Mouse (Mus musculus) adrenal gland (tissue): ENCODE data around the gene Tns3.

Experiments
- intact Hi-C: fragments of 180-260 bp; cut with DNase I; formaldehyde crosslinking; loops from one replicate; pipeline ENCODE4 v1.15.1; 2025

Tns3 gene

DNA sequence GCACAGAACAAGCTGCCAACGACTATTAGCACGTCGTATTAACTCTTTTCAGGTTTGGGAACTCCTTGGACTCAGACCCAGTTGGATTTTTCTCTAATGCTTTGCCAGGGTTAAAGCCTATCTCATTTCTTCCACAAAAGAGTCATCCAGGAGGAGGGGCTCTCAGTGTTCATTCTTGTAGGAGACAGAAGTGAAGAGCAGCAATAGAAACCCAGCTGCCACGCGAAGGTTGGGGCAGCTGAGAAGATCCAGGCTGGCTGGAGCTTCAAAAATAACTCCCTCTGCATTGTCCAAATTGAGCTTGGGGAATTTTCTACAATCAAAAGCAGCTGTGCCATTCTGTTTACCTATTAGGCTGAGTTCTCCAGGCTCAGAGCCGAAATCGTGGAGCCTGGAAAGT, 16.3 kb upstream of the Tns3 start:
- intact Hi-C loops: no loop called here

DNA sequence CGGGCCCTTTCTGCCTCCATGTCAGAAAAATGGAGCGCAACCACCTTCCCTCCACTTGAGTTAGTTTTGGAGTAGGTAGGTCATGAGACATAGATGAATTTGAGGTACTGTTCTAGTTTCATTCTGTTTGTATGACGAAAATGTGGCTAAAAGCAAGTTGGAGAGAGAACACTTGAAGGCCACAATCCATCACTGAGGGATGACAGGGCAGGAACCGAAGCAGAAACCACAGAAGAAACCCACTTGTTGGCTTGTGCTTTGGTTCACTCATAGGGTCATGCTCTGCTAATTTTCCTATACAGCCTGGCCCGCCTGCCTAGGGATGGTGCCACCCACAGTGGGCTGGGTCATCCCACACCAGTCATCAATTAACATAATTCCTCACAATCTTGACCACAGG, 14.9 kb upstream of the Tns3 start:
- intact Hi-C loops: loop anchor here (5.0 kb wide), 1 partner anchor 103 kb away; no protein-coding TSS in a partner anchor

GRCm38 (mm10) chr11:8678260-8678995, 14.1 kb upstream of the Tns3 start:
- intact Hi-C loops: loop anchor here (5.0 kb wide), 1 partner anchor 104 kb away; no protein-coding TSS in a partner anchor

GRCm38 (mm10) chr11:8675701-8676474, 11.6 kb upstream of the Tns3 start:
- intact Hi-C loops: loop anchor here (5.0 kb wide), 1 partner anchor 106 kb away; no protein-coding TSS in a partner anchor

GRCm38 (mm10) chr11:8674549-8675149, 10.3 kb upstream of the Tns3 start:
- intact Hi-C loops: loop anchor here (5.0 kb wide), 1 partner anchor 108 kb away; no protein-coding TSS in a partner anchor

DNA sequence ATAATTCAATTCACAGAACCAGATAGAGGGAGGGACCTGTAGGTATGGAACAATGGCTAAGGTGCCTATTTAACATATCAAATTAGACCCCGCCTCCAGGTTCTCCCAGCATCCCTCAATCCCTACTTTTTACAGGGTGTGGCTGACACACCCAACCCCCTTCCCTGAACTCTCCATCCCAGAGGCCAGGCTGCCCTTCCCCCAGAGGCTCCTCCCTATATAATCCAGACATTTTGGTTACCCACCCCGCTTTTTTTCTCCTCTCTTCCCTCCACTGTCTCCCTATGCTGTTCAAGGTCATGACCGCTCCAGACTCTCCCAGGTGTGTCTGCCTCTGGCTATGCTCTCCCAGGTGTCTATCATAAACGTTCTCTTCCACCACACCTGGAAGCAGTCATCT, 7.4 kb upstream of the Tns3 start:
- intact Hi-C loops: no loop called here

GRCm38 (mm10) chr11:8669138-8669537, 4.8 kb upstream of the Tns3 start:
- intact Hi-C loops: loop anchor here (5.0 kb wide), 1 partner anchor 132 kb away; no protein-coding TSS in a partner anchor

DNA sequence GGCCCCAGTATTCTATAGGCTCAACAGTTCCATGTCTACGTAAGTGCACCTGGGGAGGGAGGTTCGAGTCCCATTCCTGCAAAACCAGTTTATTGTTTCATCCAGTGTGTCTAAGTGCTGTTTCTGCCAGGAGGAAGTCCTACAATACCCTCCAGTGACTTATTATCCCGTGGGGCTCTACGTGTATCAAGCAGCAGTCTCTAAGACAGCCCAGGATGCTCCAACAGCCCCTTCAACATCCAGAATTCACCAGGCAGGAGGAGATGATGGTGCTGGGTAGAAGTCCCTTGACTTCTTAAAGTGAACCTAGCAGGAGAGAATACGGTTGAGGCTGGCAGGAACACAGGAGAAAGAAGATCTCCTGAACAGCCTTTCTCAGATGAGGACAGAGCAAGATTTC, 462 bp upstream of the Tns3 start:
- intact Hi-C loops: loop anchor here (5.0 kb wide), 2 partner anchors 37 to 127 kb away; no protein-coding TSS in a partner anchor

DNA sequence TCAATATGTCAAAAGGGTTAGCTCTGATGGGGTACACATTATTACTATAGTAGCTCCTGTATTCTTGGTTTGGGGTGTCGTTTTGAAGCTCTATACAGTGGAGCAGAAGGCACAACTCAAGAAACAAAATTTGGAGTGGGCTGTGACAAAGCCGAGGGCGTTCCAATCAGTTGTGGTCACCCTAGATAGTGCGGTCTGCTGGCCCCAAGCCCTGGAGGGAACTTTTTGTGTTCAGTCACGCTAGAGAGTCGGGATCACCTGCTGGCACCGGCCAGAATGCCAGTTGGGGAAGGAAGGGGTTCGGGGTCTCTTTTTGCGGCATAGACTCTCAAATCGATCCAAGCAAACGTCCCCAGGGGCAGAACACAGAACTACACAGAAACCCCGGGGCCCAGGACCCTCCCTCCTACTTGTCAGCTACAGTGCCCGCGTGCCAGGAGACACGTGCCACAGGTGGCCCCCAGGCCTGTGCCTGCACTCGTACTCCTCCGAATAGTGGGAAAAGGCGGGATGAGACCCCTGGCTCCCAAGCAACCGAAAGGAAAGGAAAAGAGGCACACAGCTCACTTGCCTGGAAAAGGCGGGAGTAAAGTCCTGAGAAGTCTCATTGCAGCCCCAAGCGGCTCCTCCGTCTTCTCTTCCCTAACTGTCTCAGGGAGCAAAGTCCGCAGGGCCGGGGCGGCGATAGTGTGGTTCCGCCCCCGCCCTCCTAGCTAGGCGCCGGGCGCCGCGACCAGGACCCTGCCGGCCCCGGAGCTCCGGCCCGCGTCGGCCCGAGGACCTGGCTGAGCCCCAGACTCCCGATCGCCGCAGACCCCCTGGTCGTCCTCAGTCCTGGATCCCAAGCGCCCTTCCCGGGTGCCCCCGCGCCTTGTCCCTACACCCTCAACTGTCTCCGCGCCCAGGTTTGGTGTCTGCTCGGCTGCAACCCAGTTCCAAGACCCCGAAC, 617 bp downstream of the Tns3 start:
- intact Hi-C loops: loop anchor here (5.0 kb wide), 1 partner anchor 36 kb away; no protein-coding TSS in a partner anchor

DNA sequence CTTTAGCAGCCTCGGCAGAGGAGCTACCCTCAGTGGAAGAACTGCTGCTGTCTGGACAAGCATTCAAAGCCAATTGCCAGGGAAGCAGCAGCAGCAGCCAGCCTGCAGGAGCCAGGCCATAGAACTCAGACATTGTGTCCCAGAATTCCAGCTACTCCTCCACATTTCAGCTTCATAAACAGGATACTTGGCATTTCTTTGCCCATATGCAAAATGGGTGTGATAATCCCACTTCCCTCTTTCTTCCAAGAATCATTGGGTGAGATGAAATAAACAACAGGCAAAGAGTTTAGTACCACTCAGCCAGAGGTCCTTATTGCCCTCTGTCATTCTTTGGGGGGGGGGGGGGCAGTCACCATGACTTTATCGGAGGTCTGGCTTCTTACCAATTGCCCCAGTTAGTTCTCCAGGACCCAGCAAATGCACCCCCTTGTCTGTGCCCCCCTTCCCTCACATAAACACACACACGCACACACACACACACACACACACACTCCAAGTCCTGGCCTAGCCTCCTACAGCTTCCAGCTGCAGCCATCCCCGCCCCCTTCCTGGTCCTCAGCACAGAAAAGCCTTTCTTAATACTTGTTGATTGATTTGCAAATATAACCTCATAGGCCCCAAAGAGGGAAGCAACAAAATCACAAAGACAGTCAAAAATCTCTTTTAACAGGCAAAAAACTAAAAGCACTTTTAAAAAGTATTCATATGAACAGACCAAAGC, 1.5 kb downstream of the Tns3 start:
- intact Hi-C loops: loop anchor here (5.0 kb wide), 1 partner anchor 36 kb away; no protein-coding TSS in a partner anchor

GRCm38 (mm10) chr11:8660951-8661350, 3.4 kb downstream of the Tns3 start:
- intact Hi-C loops: loop anchor here (5.0 kb wide), 1 partner anchor 34 kb away; no protein-coding TSS in a partner anchor

GRCm38 (mm10) chr11:8659851-8660250, 4.5 kb downstream of the Tns3 start:
- intact Hi-C loops: loop anchor here (5.0 kb wide), 1 partner anchor 33 kb away; no protein-coding TSS in a partner anchor

GRCm38 (mm10) chr11:8659061-8659460, 5.3 kb downstream of the Tns3 start:
- intact Hi-C loops: no loop called here

GRCm38 (mm10) chr11:8657493-8657892, 6.8 kb downstream of the Tns3 start:
- intact Hi-C loops: no loop called here

- intact Hi-C loops: no loop called here
Observed at GRCm38 (mm10) chr11:8656448-8657393, 7.6 kb downstream of the Tns3 start.

DNA sequence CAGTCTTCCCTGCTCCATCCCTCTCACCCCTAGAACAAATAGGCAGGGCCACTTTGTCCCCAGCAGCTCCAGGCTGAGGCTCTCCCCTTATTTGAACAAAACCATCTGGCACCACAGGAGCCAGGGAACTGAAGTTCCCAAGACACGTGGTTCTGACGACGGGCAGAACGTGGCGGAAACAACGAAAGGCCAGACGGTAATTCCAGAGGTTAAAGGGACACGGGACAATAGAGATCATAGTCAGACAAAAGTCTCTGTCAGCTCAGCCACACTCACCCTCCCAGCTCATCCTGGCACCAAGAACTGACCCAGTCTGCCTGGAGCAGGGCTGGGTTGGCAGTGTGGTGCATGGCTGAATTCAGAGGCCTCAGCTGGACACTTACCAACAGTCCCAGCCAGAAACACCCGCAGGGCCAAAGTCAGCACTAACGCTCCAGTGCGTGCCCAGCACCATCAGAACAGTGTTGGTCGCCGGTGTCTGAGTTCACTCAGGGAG, 10.5 kb downstream of the Tns3 start:
- intact Hi-C loops: no loop called here

GRCm38 (mm10) chr11:8652792-8653645, 11.3 kb downstream of the Tns3 start:
- intact Hi-C loops: no loop called here
